Mouse (Mus musculus): ENCODE data around the gene Prpf38b.

Gene Prpf38b

GRCm38 (mm10) chr3:108857714-108858113, 53.8 kb downstream of the Prpf38b start:
- DNase-seq = no peak

DNA sequence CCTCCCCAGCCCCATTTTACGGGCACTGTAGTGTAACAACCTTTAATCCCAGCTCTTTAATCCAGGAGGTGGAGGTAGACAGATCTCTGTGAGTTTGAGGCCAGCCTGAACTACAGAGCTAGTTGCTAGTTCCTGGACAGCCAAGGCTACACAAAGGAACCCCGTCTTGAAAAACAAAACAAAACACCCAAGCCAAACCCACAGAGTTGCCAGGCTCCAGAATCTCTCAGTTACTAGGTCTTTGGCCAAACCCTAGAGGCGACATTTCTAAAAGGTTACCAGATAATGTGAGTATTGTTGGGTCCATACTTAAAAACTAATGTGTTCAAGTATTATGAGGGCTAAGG, 54.4 kb downstream of the Prpf38b start:
- no peak for DNase-seq

- peak; percentile 34 for DNase-seq
Measured at GRCm38 (mm10) chr3:108856386-108857123, 55.0 kb downstream of the Prpf38b start.

GRCm38 (mm10) chr3:108855864-108856263, 55.7 kb downstream of the Prpf38b start:
- no peak for DNase-seq

GRCm38 (mm10) chr3:108855371-108855770, 56.2 kb downstream of the Prpf38b start:
- no peak for DNase-seq

DNA sequence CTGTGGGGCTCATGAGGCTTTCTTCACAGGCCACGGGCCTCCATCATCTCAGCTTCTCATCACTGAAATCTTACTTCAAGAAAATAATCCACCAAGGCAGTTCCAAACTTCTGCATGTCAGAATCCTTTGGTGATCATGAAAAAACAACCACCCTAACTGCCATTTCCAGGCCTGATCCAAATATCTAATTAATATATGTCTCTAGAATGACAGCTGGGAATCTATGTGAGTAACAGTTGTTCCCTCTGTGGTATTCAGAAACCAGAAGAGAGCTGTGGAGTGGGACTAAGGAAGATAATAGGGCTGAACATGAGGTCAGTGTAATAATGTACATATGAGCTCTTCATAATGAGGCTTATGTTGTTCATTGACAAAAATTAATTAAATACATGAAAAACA, 58.3 kb downstream of the Prpf38b start:
- DNase-seq = no peak
